Mouse (Mus musculus) stomach, postnatal 0 days (tissue): ENCODE results near the gene Ddias.

Source experiments
- CTCF ChIP-seq: IDR thresholded peaks from 2 replicates; pipeline ENCODE4 v1.5.1; 2016; ENCODE audit warnings: antibody characterized with exemption, low read depth, mild to moderate bottlenecking, moderate library complexity
- EP300 ChIP-seq: optimal IDR thresholded peaks from 2 replicates; pipeline ENCODE3; 2016; ENCODE audit warnings: antibody characterized with exemption

GRCm38 (mm10) chr7:92820410-92820809 is 53.6 kb downstream of the Ddias start:
- TF ChIP-seq CTCF (no peak), EP300 (no peak)
